Mouse (Mus musculus) stomach, postnatal 0 days (tissue): Measurements from ENCODE around the gene Fubp3.

Experiments used
- CTCF ChIP-seq: IDR thresholded peaks from 2 replicates; pipeline ENCODE4 v1.5.1; 2016; ENCODE audit warnings: antibody characterized with exemption, low read depth, mild to moderate bottlenecking, moderate library complexity
- EP300 ChIP-seq: optimal IDR thresholded peaks from 2 replicates; pipeline ENCODE3; 2016; ENCODE audit warnings: antibody characterized with exemption

DNA sequence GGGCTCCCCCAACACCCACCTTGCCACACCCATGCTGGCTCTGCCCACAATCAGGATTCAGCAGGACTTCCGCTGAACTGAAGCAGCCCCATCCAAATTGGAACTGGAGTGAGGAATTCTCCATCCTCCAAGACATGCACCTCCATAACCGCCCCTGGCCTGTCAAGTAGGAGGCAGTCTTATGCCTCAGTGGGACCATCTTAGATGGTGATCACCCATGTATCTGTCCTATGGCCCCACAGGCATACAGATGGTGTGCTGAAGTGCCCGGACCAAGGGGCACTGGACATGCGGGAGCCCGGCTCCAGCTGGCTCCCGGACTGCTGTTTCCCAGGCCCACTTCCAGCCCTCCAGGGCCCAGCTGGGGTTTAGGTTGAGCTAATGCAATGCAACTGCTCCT lies 46.8 kb downstream of the Fubp3 start:
- TF ChIP-seq EP300 (no peak), CTCF (no peak)
